Mouse (Mus musculus): ENCODE results near the gene Invs. TPM values are rescaled to one million over a fixed set of nuclear protein-coding genes. Genes with fewer than 3 reads are reported as not detected.
A peak's percentile ranks its signal among the peaks of the same experiment; 100 is the strongest.

Gene Invs
- polyA plus RNA-seq, 1 experiment from 2014 or later = 2.2 TPM

DNA sequence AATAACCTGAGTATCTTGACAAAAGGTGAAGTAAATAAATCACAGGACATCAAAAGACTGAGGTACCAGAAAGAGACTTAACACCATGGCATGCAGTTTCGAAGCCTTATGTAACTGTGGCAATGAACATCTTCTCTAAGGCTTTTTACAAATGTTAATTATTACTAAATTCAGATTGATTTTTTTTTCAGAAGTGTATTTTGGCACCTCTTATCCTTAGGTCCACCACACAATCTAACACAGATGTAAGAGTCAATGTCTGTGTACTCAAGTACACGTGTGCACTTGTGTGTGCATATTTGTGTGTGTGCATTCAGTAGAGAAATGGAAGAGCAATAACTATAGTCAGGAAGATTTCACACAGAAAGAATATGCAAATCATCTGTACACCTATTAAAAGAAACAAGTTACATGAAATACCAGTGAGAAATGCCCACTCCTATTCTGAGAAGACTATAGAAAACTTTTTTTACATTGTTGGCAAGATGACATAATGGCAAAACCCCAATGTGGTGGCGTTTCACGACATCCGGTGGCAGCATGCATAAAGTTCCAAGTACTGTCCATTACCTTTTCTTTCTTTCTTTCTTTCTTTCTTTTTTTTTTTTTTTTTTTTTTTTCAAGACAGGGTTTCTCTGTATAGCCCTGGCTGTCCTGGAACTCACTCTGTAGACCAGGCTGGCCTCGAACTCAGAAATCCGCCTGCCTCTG lies 6.3 kb upstream of the Invs start:
- H3K4me1 ChIP-seq (replicated peaks; ENCODE audit: control insufficient read depth, insufficient read depth) = no peaks in the 10 kb centered on the region

GRCm38 (mm10) chr4:48275736-48276135 lies 3.8 kb upstream of the Invs start:
- H3K4me2 ChIP-seq (replicated peaks; ENCODE audit: low read depth) = no peak overlapping the region
- DNase-seq (ENCODE audit: low spot score) = no peak
- no peak overlapping the region for H3K4me3 ChIP-seq (ENCODE audit: low read depth, low read length)
- no peaks in the 10 kb centered on the region for H3K36me3 ChIP-seq (ENCODE audit: control insufficient read depth, insufficient read depth, low read length)
- no peak overlapping the region for H3K9ac ChIP-seq (ENCODE audit: low read length)
- no peaks in the 10 kb centered on the region for H3K27me3 ChIP-seq (ENCODE audit: control insufficient read depth, insufficient read depth, low read length)
- H3K27ac ChIP-seq (replicated peaks) = no peak overlapping the region
- no peak for ATAC-seq (ENCODE audit: low FRiP score, low TSS enrichment)
- H3K9me3 ChIP-seq (ENCODE audit: control insufficient read depth, low read length) = no peaks in the 10 kb centered on the region
- H3K4me1 ChIP-seq (replicated peaks; ENCODE audit: control insufficient read depth, insufficient read depth) = 0 out of 2 replicates have a peak, but pooled peaks cover 2% of the 10 kb centered on the region
- TF ChIP-seq EP300 (optimal IDR thresholded peaks at IDR 0.05) (no peak), CTCF (IDR thresholded peaks at IDR 0.05; ENCODE audit: low read depth) (no peak)
- WGBS = 76% methylated on average over 3 of the region's 3 CpGs

More for the DNA sequence above, 6.3 kb upstream of the Invs start:
- DNase-seq (ENCODE audit: low spot score) (no peak), ATAC-seq (ENCODE audit: low FRiP score, low TSS enrichment) (no peak)
- Histone ChIP-seq H3K9ac (ENCODE audit: low read length) (no peak overlapping the region), H3K27ac (replicated peaks) (no peak overlapping the region), H3K4me2 (replicated peaks; ENCODE audit: low read depth) (no peak overlapping the region), H3K4me3 (ENCODE audit: low read depth, low read length) (no peak overlapping the region), H3K36me3 (ENCODE audit: control insufficient read depth, insufficient read depth, low read length) (no peaks in the 10 kb centered on the region), H3K27me3 (ENCODE audit: control insufficient read depth, insufficient read depth, low read length) (no peaks in the 10 kb centered on the region), H3K9me3 (ENCODE audit: control insufficient read depth, low read length) (no peaks in the 10 kb centered on the region)
- no peak for TF ChIP-seq EP300 (optimal IDR thresholded peaks at IDR 0.05)
- no peak for TF ChIP-seq CTCF (IDR thresholded peaks at IDR 0.05; ENCODE audit: low read depth)
- 89% methylated on average over 7 of the region's 7 CpGs for WGBS

DNA sequence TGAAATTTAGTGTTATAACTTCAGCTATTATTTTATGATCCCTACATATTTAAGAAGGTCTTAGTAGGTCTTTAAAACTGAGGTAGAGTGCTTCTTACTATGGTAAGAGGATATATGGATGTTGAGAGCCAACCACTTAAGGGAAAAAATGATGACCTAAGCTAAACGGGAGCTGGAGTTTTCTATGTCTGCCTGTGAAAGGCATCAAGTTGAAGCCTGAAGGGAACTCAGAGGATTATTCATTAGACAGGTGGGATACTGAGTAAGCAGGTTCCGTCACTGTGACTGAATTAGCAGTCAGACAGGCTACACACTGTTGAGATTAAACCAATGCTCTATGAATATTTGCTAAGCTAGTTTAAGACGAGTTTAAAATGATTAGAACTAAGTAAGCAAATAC lies 2.5 kb upstream of the Invs start:
- no peak overlapping the region for H3K4me2 ChIP-seq (replicated peaks; ENCODE audit: low read depth)
- ATAC-seq (ENCODE audit: low FRiP score, low TSS enrichment) = no peak
- DNase-seq (ENCODE audit: low spot score) = no peak

GRCm38 (mm10) chr4:48278757-48279497 lies 633 bp upstream of the Invs start:
- WGBS = 0% methylated on average over 34 of the region's 34 CpGs
- H3K4me2 ChIP-seq (replicated peaks; ENCODE audit: low read depth) = peak overlapping the region; percentile 83
- ATAC-seq (ENCODE audit: low FRiP score, low TSS enrichment) (no peak), DNase-seq (ENCODE audit: low spot score) (peak; percentile 56)
- H3K27ac ChIP-seq (replicated peaks) = peak overlapping the region; percentile 95
- H3K27me3 ChIP-seq (ENCODE audit: control insufficient read depth, insufficient read depth, low read length) = no peaks in the 10 kb centered on the region
- no peak for TF ChIP-seq CTCF (IDR thresholded peaks at IDR 0.05; ENCODE audit: low read depth)
- TF ChIP-seq EP300 (optimal IDR thresholded peaks at IDR 0.05) = no peak
- peak overlapping the region; percentile 97 for H3K9ac ChIP-seq (ENCODE audit: low read length)
- no peaks in the 10 kb centered on the region for H3K9me3 ChIP-seq (ENCODE audit: control insufficient read depth, low read length)
- H3K4me3 ChIP-seq (ENCODE audit: low read depth, low read length) = peak overlapping the region; percentile 95
- H3K4me1 ChIP-seq (replicated peaks; ENCODE audit: control insufficient read depth, insufficient read depth) = 0 out of 2 replicates have a peak, but pooled peaks cover 2% of the 10 kb centered on the region
- H3K36me3 ChIP-seq (ENCODE audit: control insufficient read depth, insufficient read depth, low read length) = no peaks in the 10 kb centered on the region

More for the DNA sequence above, 2.5 kb upstream of the Invs start:
- no peak overlapping the region for H3K9ac ChIP-seq (ENCODE audit: low read length)
- TF ChIP-seq CTCF (IDR thresholded peaks at IDR 0.05; ENCODE audit: low read depth) (no peak), EP300 (optimal IDR thresholded peaks at IDR 0.05) (no peak)
- whole genome bisulfite sequencing = 52% methylated on average over 3 of the region's 3 CpGs
- H3K4me1 ChIP-seq (replicated peaks; ENCODE audit: control insufficient read depth, insufficient read depth) = 0 out of 2 replicates have a peak, but pooled peaks cover 2% of the 10 kb centered on the region
- no peaks in the 10 kb centered on the region for H3K36me3 ChIP-seq (ENCODE audit: control insufficient read depth, insufficient read depth, low read length)
- H3K27ac ChIP-seq (replicated peaks) = peak overlapping the region; percentile 35; the same call in 1 of the 2 replicates
- H3K9me3 ChIP-seq (ENCODE audit: control insufficient read depth, low read length) = no peaks in the 10 kb centered on the region
- H3K27me3 ChIP-seq (ENCODE audit: control insufficient read depth, insufficient read depth, low read length) = no peaks in the 10 kb centered on the region
- H3K4me3 ChIP-seq (ENCODE audit: low read depth, low read length) = no peak overlapping the region

GRCm38 (mm10) chr4:48281121-48281520 lies 1.6 kb downstream of the Invs start:
- Histone ChIP-seq H3K36me3 (ENCODE audit: control insufficient read depth, insufficient read depth, low read length) (no peaks in the 10 kb centered on the region), H3K27me3 (ENCODE audit: control insufficient read depth, insufficient read depth, low read length) (no peaks in the 10 kb centered on the region), H3K27ac (replicated peaks) (no peak overlapping the region), H3K4me2 (replicated peaks; ENCODE audit: low read depth) (no peak overlapping the region), H3K9ac (ENCODE audit: low read length) (no peak overlapping the region), H3K9me3 (ENCODE audit: control insufficient read depth, low read length) (no peaks in the 10 kb centered on the region), H3K4me3 (ENCODE audit: low read depth, low read length) (no peak overlapping the region), H3K4me1 (replicated peaks; ENCODE audit: control insufficient read depth, insufficient read depth) (0 out of 2 replicates have a peak, but pooled peaks cover 2% of the 10 kb centered on the region)
- DNase-seq (ENCODE audit: low spot score) (no peak), ATAC-seq (ENCODE audit: low FRiP score, low TSS enrichment) (no peak)
- WGBS = 91% methylated on average over 1 of the region's 1 CpGs
- TF ChIP-seq CTCF (IDR thresholded peaks at IDR 0.05; ENCODE audit: low read depth) (no peak), EP300 (optimal IDR thresholded peaks at IDR 0.05) (no peak)

Measured in stomach, postnatal 0 days (tissue).